Mouse (Mus musculus) R1 (cell line): ENCODE measurements around the gene Pik3ip1.

Experiments
- DNase-seq: peaks from one replicate; pipeline ENCODE4 v3.0.0-alpha.2; 2018; ENCODE audit warnings: low read depth, low spot score

The Pik3ip1 gene

GRCm38 (mm10) chr11:3302385-3302784 is 27.8 kb upstream of the Pik3ip1 start:
- no peak for DNase-seq

GRCm38 (mm10) chr11:3302792-3303191 is 27.4 kb upstream of the Pik3ip1 start:
- peak; percentile 75 for DNase-seq

GRCm38 (mm10) chr11:3305821-3306220 is 24.4 kb upstream of the Pik3ip1 start:
- no peak for DNase-seq

- no peak for DNase-seq
Measured at GRCm38 (mm10) chr11:3307875-3308274, 22.3 kb upstream of the Pik3ip1 start.

GRCm38 (mm10) chr11:3309884-3310283 is 20.3 kb upstream of the Pik3ip1 start:
- no peak for DNase-seq

- no peak for DNase-seq
Measured at GRCm38 (mm10) chr11:3310789-3311585, 19.2 kb upstream of the Pik3ip1 start.

- DNase-seq = no peak
Measured at GRCm38 (mm10) chr11:3311586-3312347, 18.4 kb upstream of the Pik3ip1 start.

GRCm38 (mm10) chr11:3313294-3313693 is 16.9 kb upstream of the Pik3ip1 start:
- DNase-seq = no peak

- DNase-seq = peak; percentile 95
Measured at GRCm38 (mm10) chr11:3314148-3314547, 16.1 kb upstream of the Pik3ip1 start.

- DNase-seq = no peak
Measured at GRCm38 (mm10) chr11:3318286-3318685, 11.9 kb upstream of the Pik3ip1 start.

GRCm38 (mm10) chr11:3328271-3328670 is 1.9 kb upstream of the Pik3ip1 start:
- DNase-seq = peak; percentile 30

- peak; percentile 51 for DNase-seq
Measured at GRCm38 (mm10) chr11:3328806-3329775, 1.1 kb upstream of the Pik3ip1 start.

GRCm38 (mm10) chr11:3330566-3330965 is 365 bp downstream of the Pik3ip1 start:
- peak; percentile 52 for DNase-seq

- no peak for DNase-seq
Measured at GRCm38 (mm10) chr11:3330991-3331750, 970 bp downstream of the Pik3ip1 start.

GRCm38 (mm10) chr11:3331756-3332642 is 1.8 kb downstream of the Pik3ip1 start:
- peak; percentile 96 for DNase-seq

GRCm38 (mm10) chr11:3333111-3333695 is 3.0 kb downstream of the Pik3ip1 start:
- DNase-seq = no peak

GRCm38 (mm10) chr11:3334141-3334710 is 4.0 kb downstream of the Pik3ip1 start:
- no peak for DNase-seq

- peak; percentile 58 for DNase-seq
Measured at GRCm38 (mm10) chr11:3334711-3335316, 4.6 kb downstream of the Pik3ip1 start.
